Mouse (Mus musculus) midbrain, embryonic 15.5 days (tissue): ENCODE data around the gene Mrc2. TPM values are rescaled to one million over a fixed set of nuclear protein-coding genes. Genes with fewer than 3 reads are reported as not detected.

Experiments used
- ATAC-seq: fragments of 200-750 bp; cut with Nextera tagmentation; replicated peaks from 2 replicates; pipeline ENCODE4 v1.8.0; 2017; ENCODE audit warnings: moderate TSS enrichment
- H3K27ac ChIP-seq: fragments of 300-500 bp; sonication (generic); 2 replicates; pipeline ENCODE4 v1.5.1; 2015; ENCODE audit warnings: mild to moderate bottlenecking, inconsistent platforms
- H3K27me3 ChIP-seq: fragments of 300-500 bp; sonication (generic); replicated peaks from 2 replicates; pipeline ENCODE4 v1.6.1; 2015; ENCODE audit warnings: inconsistent platforms
- H3K36me3 ChIP-seq: fragments of 300-500 bp; sonication (generic); replicated peaks from 2 replicates; pipeline ENCODE4 v1.6.1; 2015; ENCODE audit warnings: inconsistent platforms
- H3K4me1 ChIP-seq: fragments of 300-500 bp; sonication (generic); 2 replicates; pipeline ENCODE4 v1.6.1; 2015; ENCODE audit warnings: inconsistent platforms
- H3K4me2 ChIP-seq: fragments of 300-500 bp; sonication (generic); 2 replicates; pipeline ENCODE4 v1.6.1; 2015; ENCODE audit warnings: inconsistent platforms, mild to moderate bottlenecking, moderate library complexity
- H3K4me3 ChIP-seq: fragments of 300-500 bp; sonication (generic); 2 replicates; pipeline ENCODE4 v1.5.1; 2015; ENCODE audit warnings: mild to moderate bottlenecking, inconsistent platforms
- H3K9ac ChIP-seq: fragments of 300-500 bp; sonication (generic); 2 replicates; pipeline ENCODE4 v1.6.1; 2015; ENCODE audit warnings: mild to moderate bottlenecking, inconsistent platforms
- H3K9me3 ChIP-seq: fragments of 300-500 bp; sonication (generic); 2 replicates; pipeline ENCODE4 v1.6.1; 2016; ENCODE audit warnings: inconsistent platforms
- WGBS: fragments of 180-500 bp; shearing (Covaris S2); methylation state at CpG from one replicate; pipeline ENCODE4 v1.1.7; 2015; ENCODE audit warnings: mixed read lengths; 5-methylcytosine and 5-hydroxymethylcytosine counted together
- polyA plus RNA-seq: library from polyadenylated mRNA; unstranded; fragments of >200 nt; fragmentation: Nextera tagmentation; extraction: Ambion mirVana; gene quantifications from 2 replicates; pipeline ENCODE4 v1.2.1, GENCODE M21; 2015

The Mrc2 gene
- polyA plus RNA-seq: 5.8 and 6.8 TPM in 2 replicates

DNA sequence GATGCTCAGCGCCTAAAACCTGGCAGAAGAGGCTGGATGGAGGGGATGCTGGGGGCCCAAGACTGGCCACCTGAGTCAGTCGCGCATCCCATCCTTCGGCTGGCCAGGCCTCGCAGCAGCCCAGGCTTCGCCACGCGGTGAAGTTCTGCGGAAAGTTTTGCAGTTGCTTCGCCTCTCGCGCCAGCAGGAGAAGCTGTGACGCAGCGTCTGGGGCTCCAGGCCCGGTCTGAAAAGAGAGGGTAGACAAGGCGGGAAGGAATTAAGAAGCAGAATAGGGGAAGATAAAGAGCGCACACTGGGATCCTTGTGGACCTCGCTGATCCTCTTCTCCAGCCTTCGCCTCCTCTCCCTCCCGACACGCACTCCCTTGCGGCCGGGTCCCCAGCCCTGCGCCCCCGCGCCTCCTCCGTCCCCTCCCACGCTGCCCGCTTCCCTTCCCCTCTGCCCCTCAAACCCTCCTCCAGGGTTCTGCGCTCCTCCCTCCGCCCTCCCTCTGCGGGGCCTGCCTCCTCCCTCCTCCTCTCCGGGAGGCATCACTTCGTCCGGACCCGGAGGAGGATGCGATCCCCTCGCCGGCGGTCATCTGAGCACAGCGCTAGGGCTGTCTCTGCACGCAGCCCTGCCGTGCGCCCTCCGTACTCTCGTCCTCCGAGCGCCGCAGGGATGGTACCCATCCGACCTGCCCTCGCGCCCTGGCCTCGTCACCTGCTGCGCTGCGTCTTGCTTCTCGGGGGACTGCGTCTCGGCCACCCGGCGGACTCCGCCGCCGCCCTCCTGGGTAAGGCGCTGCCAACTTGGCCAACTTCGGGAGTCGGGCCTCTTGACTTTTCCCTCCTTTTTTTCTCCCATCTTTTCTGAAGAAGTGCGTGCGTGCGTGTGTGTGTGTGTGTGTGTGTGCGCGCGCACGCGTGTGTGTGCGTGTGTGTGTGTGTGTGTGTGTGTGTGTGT is at the start of gene Mrc2:
Gene Mrc2, plus strand, starts transcription at position 520 of the 948 bp plus-strand sequence.
- ATAC-seq: peak; percentile 65
- Histone ChIP-seq H3K4me1 (peaks cover 26% of the 10 kb centered on the region), H3K4me2 (peak within 1 kb of the TSS; percentile 100), H3K9ac (peak within 1 kb of the TSS; percentile 43), H3K27me3 (0 out of 2 replicates have a peak, but pooled peaks cover 7% of the 10 kb centered on the region), H3K9me3 (no peaks in the 10 kb centered on the region), H3K36me3 (no peaks in the 10 kb centered on the region), H3K4me3 (peak within 1 kb of the TSS; percentile 51), H3K27ac (peak within 1 kb of the TSS; percentile 46; the same call in 1 of the 2 replicates)
- under 1% methylated on average over 73 of the region's 75 CpGs for WGBS

DNA sequence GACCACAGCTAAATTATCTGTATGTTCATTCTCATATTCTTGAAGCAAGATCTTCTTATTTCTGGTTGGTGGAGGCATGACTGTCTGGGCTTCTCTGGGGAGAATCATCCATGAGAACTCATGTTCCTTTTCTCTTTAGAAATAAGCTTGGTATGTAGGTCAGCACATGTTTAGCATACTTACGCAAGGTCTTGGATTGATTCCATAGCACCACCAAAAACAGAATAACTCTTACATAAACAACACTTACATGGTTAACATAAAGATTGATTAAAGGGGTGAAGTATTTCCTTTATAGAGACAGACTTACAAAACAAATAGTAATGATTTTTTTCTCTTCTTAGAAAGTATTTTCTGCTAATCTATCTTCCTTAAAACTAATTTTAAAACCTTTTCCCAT is 46.1 kb upstream of the Mrc2 start:
- WGBS: 96% methylated on average over 1 of the region's 1 CpGs
- no peaks in the 10 kb centered on the region for H3K4me1 ChIP-seq
- H3K36me3 ChIP-seq: peaks cover 16% of the 10 kb centered on the region
- no peaks in the 10 kb centered on the region for H3K27me3 ChIP-seq
- H3K9ac ChIP-seq: no peak overlapping the region
- no peak overlapping the region for H3K27ac ChIP-seq
- no peak for ATAC-seq
- H3K4me2 ChIP-seq: no peak overlapping the region
- H3K4me3 ChIP-seq: no peak overlapping the region
- H3K9me3 ChIP-seq: no peaks in the 10 kb centered on the region

DNA sequence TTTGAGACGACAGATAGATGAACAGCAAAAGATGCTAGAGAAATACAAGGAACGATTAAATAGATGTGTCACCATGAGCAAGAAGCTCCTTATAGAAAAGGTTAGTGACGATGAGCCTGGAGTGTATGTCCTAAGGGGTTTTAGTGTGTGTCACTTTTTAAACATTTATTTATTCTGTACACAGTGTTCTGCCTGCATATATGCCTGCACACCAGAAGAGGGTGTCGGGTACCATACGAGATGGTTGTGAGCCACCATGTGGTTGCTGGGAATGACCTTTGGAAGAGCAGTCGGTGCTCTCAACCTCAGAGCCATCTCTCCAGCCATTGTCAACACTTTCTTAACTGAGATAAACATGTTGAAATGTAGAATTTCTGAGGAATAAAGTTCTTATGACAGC is 45.7 kb upstream of the Mrc2 start:
- Histone ChIP-seq H3K27ac (no peak overlapping the region), H3K4me3 (no peak overlapping the region), H3K9me3 (no peaks in the 10 kb centered on the region), H3K4me1 (no peaks in the 10 kb centered on the region), H3K4me2 (no peak overlapping the region), H3K9ac (no peak overlapping the region), H3K27me3 (no peaks in the 10 kb centered on the region), H3K36me3 (peaks cover 16% of the 10 kb centered on the region)
- ATAC-seq: no peak
- 89% methylated on average over 6 of the region's 6 CpGs for WGBS

DNA sequence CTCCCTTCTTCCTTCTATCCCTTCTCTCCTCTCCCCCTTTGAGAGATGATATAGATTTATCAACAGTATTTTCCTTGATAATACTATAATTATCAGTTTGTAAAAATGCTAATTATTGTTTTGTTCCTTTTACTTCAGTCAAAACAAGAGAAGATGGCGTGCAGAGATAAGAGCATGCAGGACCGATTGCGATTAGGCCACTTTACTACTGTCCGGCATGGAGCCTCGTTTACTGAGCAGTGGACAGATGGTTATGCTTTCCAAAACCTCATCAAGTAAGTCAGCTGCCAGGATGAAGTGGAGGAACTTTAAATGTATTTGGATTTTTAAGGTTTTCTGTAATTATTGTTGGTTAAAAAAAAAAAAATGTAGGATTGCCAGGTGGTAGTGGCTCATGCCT is 45.1 kb upstream of the Mrc2 start:
- no peak for ATAC-seq
- H3K27ac ChIP-seq: no peak overlapping the region

DNA sequence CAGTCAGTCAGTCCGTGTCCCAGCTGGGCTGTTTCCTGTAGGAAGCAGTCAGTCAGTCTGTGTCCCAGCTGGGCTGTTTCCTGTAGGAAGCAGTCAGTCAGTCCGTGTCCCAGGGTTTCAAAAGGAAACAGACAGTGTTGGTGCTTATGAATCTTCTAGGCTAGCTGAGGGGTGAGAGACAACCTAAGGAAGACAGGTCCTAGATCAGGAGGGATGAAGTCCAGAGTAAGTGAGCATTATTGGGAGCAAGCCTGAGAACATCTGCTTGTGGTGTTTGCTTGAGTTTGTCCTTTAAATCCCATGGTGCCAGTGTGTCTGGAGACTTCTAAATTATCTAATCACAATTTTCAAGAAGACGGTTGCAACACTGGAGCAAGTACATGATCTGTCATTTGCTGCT is 32.7 kb upstream of the Mrc2 start:
- ATAC-seq: no peak
- no peak overlapping the region for H3K27ac ChIP-seq
- H3K36me3 ChIP-seq: peaks cover 25% of the 10 kb centered on the region
- no peaks in the 10 kb centered on the region for H3K27me3 ChIP-seq
- 93% methylated on average over 3 of the region's 3 CpGs for WGBS
- H3K9me3 ChIP-seq: no peaks in the 10 kb centered on the region
- no peak overlapping the region for H3K9ac ChIP-seq
- no peaks in the 10 kb centered on the region for H3K4me1 ChIP-seq
- no peak overlapping the region for H3K4me2 ChIP-seq
- no peak overlapping the region for H3K4me3 ChIP-seq

More for the DNA sequence above, 45.1 kb upstream of the Mrc2 start:
- H3K4me2 ChIP-seq: no peak overlapping the region
- H3K9me3 ChIP-seq: no peaks in the 10 kb centered on the region
- no peak overlapping the region for H3K4me3 ChIP-seq
- WGBS: 97% methylated on average over 5 of the region's 5 CpGs
- H3K27me3 ChIP-seq: no peaks in the 10 kb centered on the region
- H3K4me1 ChIP-seq: no peaks in the 10 kb centered on the region
- H3K9ac ChIP-seq: no peak overlapping the region
- H3K36me3 ChIP-seq: peaks cover 12% of the 10 kb centered on the region

DNA sequence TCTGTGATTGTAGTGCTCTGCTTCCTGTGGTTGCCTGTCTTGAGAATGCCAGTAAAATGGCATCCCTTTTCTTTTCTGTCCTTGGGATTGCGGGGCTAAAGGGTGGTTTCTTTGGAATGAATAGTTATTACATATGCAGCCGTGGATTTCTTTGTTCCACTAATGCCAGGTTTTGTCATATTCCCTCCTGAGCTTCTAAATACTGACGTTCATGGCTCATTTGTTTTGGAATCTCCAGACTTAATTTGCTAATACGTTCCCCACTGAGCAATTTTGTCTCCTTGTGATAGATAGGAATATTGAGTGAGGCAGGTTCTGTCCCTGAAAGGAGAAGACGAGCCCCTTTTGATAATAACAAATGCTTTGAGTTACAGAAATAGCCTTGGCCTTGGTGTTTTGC is 31.3 kb upstream of the Mrc2 start:
- Histone ChIP-seq H3K4me1 (no peaks in the 10 kb centered on the region), H3K9ac (no peak overlapping the region), H3K9me3 (no peaks in the 10 kb centered on the region), H3K27ac (no peak overlapping the region), H3K36me3 (peaks cover 19% of the 10 kb centered on the region), H3K27me3 (no peaks in the 10 kb centered on the region), H3K4me2 (no peak overlapping the region), H3K4me3 (no peak overlapping the region)
- no peak for ATAC-seq
- 53% methylated on average over 5 of the region's 5 CpGs for WGBS

DNA sequence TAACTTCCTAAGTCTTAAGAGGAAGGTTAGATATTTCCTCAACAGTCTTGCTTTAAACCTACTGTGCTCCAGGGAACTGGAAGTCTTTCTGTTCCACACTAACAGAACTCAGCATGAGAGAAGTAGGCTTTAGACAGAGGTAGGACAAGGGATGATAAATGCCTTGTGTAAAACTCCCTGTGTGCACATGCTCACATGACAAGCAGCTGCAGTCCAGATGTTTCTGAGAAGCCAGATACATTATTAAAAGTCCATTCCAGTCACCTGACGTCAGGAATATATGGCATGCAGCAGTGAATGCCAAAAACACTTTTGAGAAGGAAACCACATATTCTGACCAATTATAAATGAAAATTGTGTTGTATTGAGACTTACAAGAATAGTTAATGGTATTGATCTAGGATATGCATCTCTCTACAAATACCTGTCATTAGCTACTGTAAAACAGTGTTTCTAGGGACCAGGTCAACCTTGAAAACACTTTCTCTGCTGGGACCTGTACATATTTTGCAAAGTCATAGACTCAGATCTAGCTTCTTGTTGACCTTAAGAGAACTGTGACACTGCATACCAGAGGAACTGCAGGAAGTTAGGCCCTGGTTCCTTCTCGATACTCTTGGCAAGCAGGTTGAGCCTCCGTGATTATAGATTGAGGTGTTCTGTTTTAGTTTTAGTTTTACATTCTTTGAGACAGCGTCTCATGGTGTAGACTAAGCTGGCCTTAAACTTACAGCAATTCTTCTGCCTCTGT is 30.7 kb upstream of the Mrc2 start:
- H3K27ac ChIP-seq: no peak overlapping the region
- WGBS: 91% methylated on average over 4 of the region's 4 CpGs
- H3K9ac ChIP-seq: no peak overlapping the region

DNA sequence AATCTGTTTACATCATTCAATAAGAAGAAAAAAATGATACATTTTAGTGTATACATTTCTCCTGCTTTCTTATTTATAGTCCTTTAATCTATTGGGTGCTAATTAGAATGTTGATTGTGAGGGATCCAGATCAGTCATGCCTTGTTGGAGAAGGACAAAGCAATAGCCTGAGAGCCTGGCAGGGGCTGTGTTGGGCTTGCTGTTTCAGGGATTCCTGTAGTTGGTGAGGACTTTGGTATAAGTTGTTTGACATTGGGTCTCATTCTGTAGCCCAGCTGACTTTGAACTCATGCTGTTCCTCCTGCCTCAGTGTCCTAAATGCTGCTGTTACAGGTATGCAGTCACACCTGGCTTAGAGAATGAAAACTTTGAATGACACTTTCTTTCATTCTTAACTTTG is 27.9 kb upstream of the Mrc2 start:
- ATAC-seq: no peak
- H3K4me2 ChIP-seq: no peak overlapping the region
- H3K9ac ChIP-seq: no peak overlapping the region
- H3K9me3 ChIP-seq: no peaks in the 10 kb centered on the region
- H3K36me3 ChIP-seq: peaks cover 21% of the 10 kb centered on the region; the same call in 1 of the 2 replicates
- no peaks in the 10 kb centered on the region for H3K4me1 ChIP-seq
- H3K27me3 ChIP-seq: no peaks in the 10 kb centered on the region
- H3K27ac ChIP-seq: no peak overlapping the region
- no peak overlapping the region for H3K4me3 ChIP-seq

More for the DNA sequence above, 30.7 kb upstream of the Mrc2 start:
- Histone ChIP-seq H3K27me3 (no peaks in the 10 kb centered on the region), H3K36me3 (peaks cover 17% of the 10 kb centered on the region; the same call in 1 of the 2 replicates), H3K4me3 (no peak overlapping the region), H3K4me1 (no peaks in the 10 kb centered on the region), H3K4me2 (no peak overlapping the region), H3K9me3 (no peaks in the 10 kb centered on the region)
- no peak for ATAC-seq

DNA sequence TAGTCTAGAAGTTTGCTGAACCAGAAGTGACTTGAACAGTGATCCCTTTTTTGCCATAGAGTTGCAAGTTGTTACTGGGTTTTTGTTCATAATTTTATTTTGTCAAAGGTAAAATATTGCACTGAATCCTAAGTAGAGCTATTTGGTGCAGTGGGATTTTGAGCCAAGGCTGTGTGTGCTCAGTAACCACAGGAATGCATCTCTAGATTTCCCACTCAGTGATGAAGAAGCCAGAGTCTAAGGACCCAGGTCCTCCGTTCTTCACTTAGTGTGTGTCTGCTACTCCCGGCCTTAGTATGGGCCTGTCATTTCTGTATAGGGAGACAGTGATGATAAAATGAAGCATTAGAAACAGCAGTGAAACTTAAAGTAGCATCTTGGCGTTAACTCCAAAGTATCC is 27.5 kb upstream of the Mrc2 start:
- Histone ChIP-seq H3K9me3 (no peaks in the 10 kb centered on the region), H3K4me1 (no peaks in the 10 kb centered on the region), H3K27me3 (no peaks in the 10 kb centered on the region), H3K9ac (no peak overlapping the region), H3K27ac (no peak overlapping the region), H3K36me3 (peaks cover 21% of the 10 kb centered on the region; the same call in 1 of the 2 replicates), H3K4me2 (no peak overlapping the region), H3K4me3 (no peak overlapping the region)
- ATAC-seq: no peak
- WGBS: 91% methylated on average over 3 of the region's 3 CpGs

DNA sequence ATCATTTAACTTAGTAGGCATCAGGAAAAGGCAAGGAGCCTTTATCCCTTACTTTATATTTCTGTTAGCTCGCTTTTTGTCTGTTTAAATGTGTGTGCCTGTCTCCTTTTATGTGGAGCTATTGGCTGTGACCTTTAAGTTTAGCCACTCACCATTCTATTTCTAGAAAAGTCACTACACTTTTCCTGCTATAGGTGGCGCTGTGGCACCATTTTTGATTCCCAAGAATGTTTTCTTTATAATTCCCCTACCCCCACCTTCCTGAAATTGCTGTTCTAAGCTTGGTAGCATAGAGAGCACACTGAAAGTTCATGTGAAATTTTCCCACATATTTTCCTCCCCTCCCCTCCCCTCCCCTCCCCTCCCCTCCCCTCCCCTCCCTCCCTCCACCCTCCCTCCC is 22.3 kb upstream of the Mrc2 start:
- no peak overlapping the region for H3K9ac ChIP-seq
- H3K4me1 ChIP-seq: no peaks in the 10 kb centered on the region
- H3K27me3 ChIP-seq: no peaks in the 10 kb centered on the region
- H3K4me3 ChIP-seq: no peak overlapping the region
- no peak overlapping the region for H3K27ac ChIP-seq
- H3K36me3 ChIP-seq: peaks cover 10% of the 10 kb centered on the region; the same call in 1 of the 2 replicates
- no peaks in the 10 kb centered on the region for H3K9me3 ChIP-seq
- 15% methylated on average over 2 of the region's 2 CpGs for WGBS
- no peak for ATAC-seq
- H3K4me2 ChIP-seq: no peak overlapping the region

DNA sequence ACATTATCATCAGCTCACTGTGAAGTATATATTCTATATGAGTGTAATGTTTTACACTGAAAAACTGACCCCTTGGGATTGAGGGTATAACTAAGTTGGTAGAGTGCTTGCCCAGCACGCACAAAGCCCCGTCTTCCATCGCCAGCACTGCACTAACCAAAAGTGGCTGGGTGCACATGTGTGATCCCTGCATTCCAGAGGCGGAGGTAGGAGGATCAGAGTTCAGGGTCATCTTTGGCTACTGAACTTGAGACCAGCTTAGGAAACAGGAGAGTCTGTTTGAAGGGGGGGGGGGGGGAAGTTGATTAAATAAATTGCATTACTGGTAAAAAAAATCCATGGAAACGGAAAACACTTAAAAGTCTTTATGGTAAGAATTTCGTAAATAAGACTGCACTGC is 12.0 kb upstream of the Mrc2 start:
- WGBS: 96% methylated on average over 6 of the region's 6 CpGs
- no peak for ATAC-seq
- H3K9me3 ChIP-seq: no peaks in the 10 kb centered on the region
- no peak overlapping the region for H3K9ac ChIP-seq
- no peak overlapping the region for H3K27ac ChIP-seq
- H3K4me2 ChIP-seq: no peak overlapping the region
- no peak overlapping the region for H3K4me3 ChIP-seq
- H3K4me1 ChIP-seq: no peaks in the 10 kb centered on the region
- H3K36me3 ChIP-seq: peaks cover 34% of the 10 kb centered on the region
- H3K27me3 ChIP-seq: no peaks in the 10 kb centered on the region

DNA sequence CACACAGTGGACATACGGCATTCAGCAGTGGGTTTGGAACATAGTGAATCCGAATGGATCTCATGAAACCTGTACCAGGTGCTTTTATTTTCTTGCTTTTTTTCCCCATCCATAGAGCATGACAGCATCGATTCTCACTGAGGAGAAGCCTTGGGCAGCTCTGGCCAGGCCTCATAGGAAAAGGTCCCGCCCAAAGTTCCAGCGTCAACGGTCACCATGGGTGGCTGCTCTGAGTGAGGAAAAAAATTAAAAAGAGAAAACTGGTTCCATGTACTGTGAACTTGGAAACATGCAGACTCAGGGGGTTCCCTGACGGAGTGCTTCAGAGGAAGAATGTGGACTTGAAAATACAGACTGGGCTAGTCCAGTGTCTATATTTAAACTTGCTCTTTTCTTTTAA is 11.2 kb upstream of the Mrc2 start:
- Histone ChIP-seq H3K36me3 (peaks cover 34% of the 10 kb centered on the region), H3K9ac (no peak overlapping the region), H3K27ac (no peak overlapping the region), H3K9me3 (no peaks in the 10 kb centered on the region), H3K4me2 (no peak overlapping the region), H3K4me3 (no peak overlapping the region), H3K4me1 (no peaks in the 10 kb centered on the region), H3K27me3 (no peaks in the 10 kb centered on the region)
- 90% methylated on average over 7 of the region's 7 CpGs for WGBS
- no peak for ATAC-seq
